Mouse (Mus musculus) cerebellum, adult 2 months (tissue): ENCODE measurements around the gene Tnnc1.

Experiments used
- CTCF ChIP-seq: fragments of 200-500 bp; IDR thresholded peaks from 2 replicates; pipeline ENCODE4 v1.5.1; 2011; ENCODE audit warnings: low read depth, mild to moderate bottlenecking, control low read depth, low read length, moderate library complexity, borderline replicate concordance; ENCODE audit not compliant: insufficient read depth
- POLR2A ChIP-seq: fragments of 200-500 bp; IDR thresholded peaks from 2 replicates; pipeline ENCODE4 v1.6.1; 2011; ENCODE audit warnings: low read length, control low read depth, borderline replicate concordance; ENCODE audit not compliant: insufficient read depth

- TF ChIP-seq CTCF (no peak), POLR2A (no peak)
Observed at GRCm38 (mm10) chr14:31252091-31252490, 44.0 kb downstream of the Tnnc1 start.
